Mouse (Mus musculus) limb, embryonic 11.5 days (tissue): ENCODE measurements around the gene Ola1. TPM values are rescaled to one million over a fixed set of nuclear protein-coding genes. Genes with fewer than 3 reads are reported as not detected.

Experiments used
- ATAC-seq: fragments of 200-750 bp; cut with Nextera tagmentation; 2 replicates; pipeline ENCODE4 v1.8.0; 2017; ENCODE audit warnings: low read depth; ENCODE audit not compliant: insufficient number of reproducible peaks, low FRiP score, low TSS enrichment
- DNase-seq: peaks from one replicate; pipeline ENCODE4 v3.0.0-alpha.2; 2015; ENCODE audit warnings: low spot score
- H3K27ac ChIP-seq: fragments of 300-500 bp; sonication (generic); replicated peaks from 2 replicates; pipeline ENCODE4 v1.5.1; 2014; ENCODE audit warnings: low read depth, mild to moderate bottlenecking, low read length
- H3K27me3 ChIP-seq: fragments of 300-500 bp; sonication (generic); 2 replicates; pipeline ENCODE4 v1.6.1; 2014; ENCODE audit warnings: mild to moderate bottlenecking, low read length, mixed read lengths; ENCODE audit not compliant: control insufficient read depth, insufficient read depth
- H3K36me3 ChIP-seq: fragments of 300-500 bp; sonication (generic); 2 replicates; pipeline ENCODE4 v1.6.1; 2014; ENCODE audit warnings: mild to moderate bottlenecking, low read length, moderate library complexity, mixed read lengths; ENCODE audit not compliant: control insufficient read depth, insufficient read depth
- H3K4me1 ChIP-seq: fragments of 300-500 bp; sonication (generic); 2 replicates; pipeline ENCODE4 v1.6.1; 2014; ENCODE audit warnings: low read length, mixed read lengths; ENCODE audit not compliant: control insufficient read depth, insufficient read depth
- H3K4me2 ChIP-seq: fragments of 300-500 bp; sonication (generic); 2 replicates; pipeline ENCODE4 v1.6.1; 2014; ENCODE audit warnings: low read depth, mild to moderate bottlenecking, moderate library complexity; ENCODE audit not compliant: severe bottlenecking
- H3K4me3 ChIP-seq: fragments of 300-500 bp; sonication (generic); 2 replicates; pipeline ENCODE4 v1.5.1; 2014; ENCODE audit warnings: low read depth, low read length
- H3K9ac ChIP-seq: fragments of 300-500 bp; sonication (generic); 2 replicates; pipeline ENCODE4 v1.6.1; 2014; ENCODE audit warnings: mild to moderate bottlenecking, low read length
- H3K9me3 ChIP-seq: fragments of 300-500 bp; sonication (generic); 2 replicates; pipeline ENCODE4 v1.6.1; 2016; ENCODE audit warnings: low read length; ENCODE audit not compliant: control insufficient read depth
- WGBS: fragments of 180-500 bp; shearing (Covaris S2); extraction: QIAGEN DNeasy Blood & Tissue Kit; methylation state at CpG from one replicate; pipeline ENCODE4 v1.1.7; 2014; 5-methylcytosine and 5-hydroxymethylcytosine counted together
- polyA plus RNA-seq: library from polyadenylated mRNA; unstranded; fragments of >200 nt; fragmentation: Nextera tagmentation; extraction: Ambion mirVana; gene quantifications from 2 replicates; pipeline ENCODE4 v1.2.1, GENCODE M21; 2014

Gene Ola1
- polyA plus RNA-seq, 1 experiment from 2014 or later: 117 TPM

DNA sequence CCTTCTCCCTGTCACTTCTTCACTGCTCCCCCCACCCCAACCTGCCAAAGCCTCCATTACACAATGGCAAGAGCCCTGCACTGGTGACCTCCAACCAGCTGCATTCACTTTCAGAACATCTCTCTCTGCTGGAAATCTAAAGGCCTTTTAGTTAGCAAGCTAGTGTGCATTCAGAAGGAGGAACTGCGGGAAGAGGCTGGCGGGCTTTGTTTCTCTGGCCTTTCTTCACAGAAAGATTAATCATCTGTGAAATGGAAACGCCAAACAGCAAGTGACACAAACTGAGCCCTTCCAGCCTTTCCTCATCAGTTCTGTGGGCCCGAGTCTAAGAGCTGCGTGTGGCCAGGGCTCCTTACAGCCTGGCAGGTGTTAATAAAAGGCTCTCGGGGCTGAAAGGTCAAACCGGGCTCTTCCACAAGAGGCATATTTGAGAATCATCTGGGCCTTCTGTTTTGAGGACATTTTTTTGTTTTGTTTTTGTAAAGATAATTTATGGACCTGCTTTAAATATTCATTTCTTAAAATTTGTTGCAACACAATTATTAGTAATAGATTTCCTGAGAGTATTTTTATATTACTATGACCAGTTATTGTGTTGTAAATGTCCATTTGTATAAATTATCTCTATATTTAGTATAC, 75.8 kb downstream of the Ola1 start:
- Histone ChIP-seq H3K9me3 (no peaks in the 10 kb centered on the region), H3K4me2 (no peak overlapping the region), H3K27ac (no peak overlapping the region), H3K4me1 (peaks cover 12% of the 10 kb centered on the region), H3K9ac (no peak overlapping the region), H3K4me3 (no peak overlapping the region), H3K36me3 (no peaks in the 10 kb centered on the region), H3K27me3 (no peaks in the 10 kb centered on the region)
- ATAC-seq: no peak
- WGBS: 11% methylated on average over 7 of the region's 7 CpGs
- DNase-seq: peak; percentile 41

DNA sequence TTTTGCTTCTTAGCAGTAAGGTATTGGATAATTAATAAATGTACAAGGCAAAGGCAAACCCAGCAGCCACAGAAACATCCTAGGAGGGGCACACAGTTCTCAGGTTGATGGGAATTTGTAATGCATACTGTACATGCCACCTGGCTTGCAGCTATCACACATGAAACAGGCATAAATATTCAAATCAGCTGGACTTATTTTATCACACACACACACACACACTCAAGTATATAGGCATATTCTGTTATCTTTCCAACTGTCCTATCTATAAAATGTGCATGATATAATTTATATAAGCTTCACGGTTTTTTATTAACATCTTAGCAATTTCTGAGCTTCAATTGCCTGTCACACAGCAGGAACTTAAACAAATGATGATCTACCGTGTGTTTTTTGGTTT, 85.8 kb downstream of the Ola1 start:
- no peak overlapping the region for H3K27ac ChIP-seq
- no peaks in the 10 kb centered on the region for H3K27me3 ChIP-seq
- no peaks in the 10 kb centered on the region for H3K9me3 ChIP-seq
- 89% methylated on average over 2 of the region's 2 CpGs for WGBS
- no peaks in the 10 kb centered on the region for H3K4me1 ChIP-seq
- no peak overlapping the region for H3K9ac ChIP-seq
- H3K36me3 ChIP-seq: no peaks in the 10 kb centered on the region
- H3K4me3 ChIP-seq: no peak overlapping the region
- DNase-seq: no peak
- no peak for ATAC-seq
- H3K4me2 ChIP-seq: no peak overlapping the region

DNA sequence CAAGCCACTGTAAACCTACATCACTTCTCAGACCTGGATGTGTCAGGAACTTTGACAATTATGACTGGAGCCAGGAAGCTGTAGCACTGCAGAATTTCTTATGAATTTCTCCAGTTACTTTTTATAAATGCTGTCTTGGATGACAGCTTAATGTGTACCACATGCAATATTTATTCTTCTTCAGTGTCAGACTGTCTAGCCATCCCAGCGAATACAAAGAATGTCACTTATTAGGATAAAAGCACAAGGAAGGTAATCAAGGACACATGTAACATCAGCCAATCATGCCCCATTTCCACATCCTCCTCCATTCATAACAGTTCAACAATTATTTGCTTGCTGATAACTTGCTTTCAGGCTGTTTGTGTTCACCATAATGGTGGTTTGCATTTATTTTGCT, 91.0 kb downstream of the Ola1 start:
- H3K27ac ChIP-seq: no peak overlapping the region
- no peaks in the 10 kb centered on the region for H3K4me1 ChIP-seq
- H3K27me3 ChIP-seq: no peaks in the 10 kb centered on the region
- 60% methylated on average over 1 of the region's 1 CpGs for WGBS
- no peak for ATAC-seq
- no peak overlapping the region for H3K4me3 ChIP-seq
- no peaks in the 10 kb centered on the region for H3K9me3 ChIP-seq
- no peak for DNase-seq
- H3K9ac ChIP-seq: no peak overlapping the region
- H3K4me2 ChIP-seq: no peak overlapping the region
- no peaks in the 10 kb centered on the region for H3K36me3 ChIP-seq

GRCm38 (mm10) chr2:73118781-73119180, 99.9 kb downstream of the Ola1 start:
- Histone ChIP-seq H3K36me3 (no peaks in the 10 kb centered on the region), H3K27me3 (no peaks in the 10 kb centered on the region), H3K4me3 (no peak overlapping the region), H3K9me3 (no peaks in the 10 kb centered on the region), H3K9ac (no peak overlapping the region), H3K4me1 (no peaks in the 10 kb centered on the region), H3K27ac (no peak overlapping the region), H3K4me2 (no peak overlapping the region)
- 85% methylated on average over 2 of the region's 2 CpGs for WGBS
- ATAC-seq (no peak), DNase-seq (no peak)

- Histone ChIP-seq H3K9ac (no peak overlapping the region), H3K36me3 (no peaks in the 10 kb centered on the region; the same call in 1 of the 2 replicates), H3K4me3 (no peak overlapping the region), H3K4me2 (no peak overlapping the region), H3K27me3 (no peaks in the 10 kb centered on the region), H3K9me3 (no peaks in the 10 kb centered on the region), H3K27ac (no peak overlapping the region), H3K4me1 (no peaks in the 10 kb centered on the region)
- WGBS: 87% methylated on average over 5 of the region's 5 CpGs
- DNase-seq (no peak), ATAC-seq (no peak)
These were observed 111.6 kb downstream of the Ola1 start for GRCm38 (mm10) chr2:73107089-73107488.

DNA sequence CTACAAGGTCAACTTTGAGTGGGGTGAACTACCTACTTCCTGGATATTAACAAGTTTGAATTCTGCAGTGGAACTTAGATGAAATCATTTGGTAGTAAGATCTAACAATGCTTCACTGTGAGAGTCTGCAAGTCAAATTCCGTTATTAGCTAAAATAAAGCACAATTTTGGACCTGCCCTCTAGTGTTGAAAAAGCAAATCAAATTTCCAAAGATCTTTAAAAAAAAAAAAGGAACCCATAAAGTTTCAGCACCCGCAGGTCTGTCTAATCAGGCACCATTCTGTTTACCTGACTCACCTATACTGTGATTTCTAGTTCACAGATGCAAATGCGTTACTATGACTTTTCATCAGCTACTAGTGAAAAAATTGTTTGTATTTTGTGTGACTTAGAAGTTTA, 122.2 kb downstream of the Ola1 start:
- H3K9ac ChIP-seq: no peak overlapping the region
- H3K4me1 ChIP-seq: no peaks in the 10 kb centered on the region
- H3K27me3 ChIP-seq: no peaks in the 10 kb centered on the region
- ATAC-seq (no peak), DNase-seq (no peak)
- no peaks in the 10 kb centered on the region for H3K9me3 ChIP-seq
- peaks cover 2% of the 10 kb centered on the region; the same call in 1 of the 2 replicates for H3K36me3 ChIP-seq
- H3K27ac ChIP-seq: no peak overlapping the region
- no peak overlapping the region for H3K4me2 ChIP-seq
- H3K4me3 ChIP-seq: no peak overlapping the region
- whole genome bisulfite sequencing: 85% methylated on average over 3 of the region's 3 CpGs

DNA sequence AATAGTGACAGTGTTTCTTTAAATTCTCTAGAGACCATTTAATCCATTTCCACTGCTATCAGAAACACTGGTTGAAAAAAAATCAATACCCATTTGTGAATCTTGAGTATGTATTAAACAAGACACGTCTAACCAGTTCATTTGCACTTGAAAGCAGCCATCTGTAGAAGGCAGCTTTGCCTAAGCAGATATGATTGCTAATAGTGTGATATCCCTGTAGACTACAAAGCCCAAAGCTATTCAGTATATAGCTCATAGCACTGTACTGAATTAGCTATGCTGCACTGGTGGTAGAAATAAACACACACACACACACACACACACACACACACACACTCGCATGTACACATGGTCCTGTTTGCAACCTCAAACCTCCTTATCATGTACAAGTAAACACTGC, 123.4 kb downstream of the Ola1 start:
- H3K27me3 ChIP-seq: no peaks in the 10 kb centered on the region
- no peak overlapping the region for H3K9ac ChIP-seq
- H3K4me3 ChIP-seq: no peak overlapping the region
- H3K4me1 ChIP-seq: no peaks in the 10 kb centered on the region
- ATAC-seq: no peak
- no peak overlapping the region for H3K27ac ChIP-seq
- no peak for DNase-seq
- peaks cover 2% of the 10 kb centered on the region; the same call in 1 of the 2 replicates for H3K36me3 ChIP-seq
- no peak overlapping the region for H3K4me2 ChIP-seq
- no peaks in the 10 kb centered on the region for H3K9me3 ChIP-seq
- WGBS: 92% methylated on average over 2 of the region's 2 CpGs

DNA sequence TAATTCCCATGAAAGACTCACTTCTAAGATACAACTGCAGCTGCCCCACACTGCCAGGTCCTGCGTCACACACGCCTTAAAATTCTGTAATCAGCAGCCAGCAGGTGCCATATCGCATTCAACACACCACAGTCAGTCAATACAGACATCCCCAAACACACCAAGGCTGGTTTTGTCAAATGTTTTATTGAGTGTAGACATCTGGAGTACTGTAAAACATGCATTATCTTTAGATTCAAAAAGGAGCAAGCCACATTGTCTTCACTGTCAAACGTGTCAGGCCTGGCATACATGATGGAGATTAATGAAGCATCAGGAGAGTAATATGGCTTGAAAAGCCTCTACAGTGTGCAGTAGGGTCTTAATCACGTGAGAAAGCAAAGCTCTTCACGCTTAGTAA, 125.7 kb downstream of the Ola1 start:
- H3K4me2 ChIP-seq: no peak overlapping the region
- peaks cover 2% of the 10 kb centered on the region; the same call in 1 of the 2 replicates for H3K36me3 ChIP-seq
- no peak overlapping the region for H3K9ac ChIP-seq
- no peak for ATAC-seq
- no peak overlapping the region for H3K4me3 ChIP-seq
- no peak for DNase-seq
- no peaks in the 10 kb centered on the region for H3K27me3 ChIP-seq
- no peak overlapping the region for H3K27ac ChIP-seq
- no peaks in the 10 kb centered on the region for H3K4me1 ChIP-seq
- 84% methylated on average over 6 of the region's 6 CpGs for WGBS
- no peaks in the 10 kb centered on the region for H3K9me3 ChIP-seq

- no peaks in the 10 kb centered on the region for H3K9me3 ChIP-seq
- no peaks in the 10 kb centered on the region for H3K27me3 ChIP-seq
- 93% methylated on average over 8 of the region's 8 CpGs for WGBS
- H3K36me3 ChIP-seq: peaks cover 2% of the 10 kb centered on the region; the same call in 1 of the 2 replicates
- H3K9ac ChIP-seq: no peak overlapping the region
- no peak for ATAC-seq
- no peak overlapping the region for H3K4me3 ChIP-seq
- H3K27ac ChIP-seq: no peak overlapping the region
- no peaks in the 10 kb centered on the region for H3K4me1 ChIP-seq
- DNase-seq: no peak
- H3K4me2 ChIP-seq: no peak overlapping the region
These were observed 127.4 kb downstream of the Ola1 start for GRCm38 (mm10) chr2:73091302-73091701.
